Mouse (Mus musculus) forebrain, embryonic 16.5 days (tissue): Measurements from ENCODE around the gene Upf2. TPM values are rescaled to one million over a fixed set of nuclear protein-coding genes. Genes with fewer than 3 reads are reported as not detected.
"Not testable (repeated sequence)": the region's sequence is repeated elsewhere in the genome, so short reads cannot be mapped to it uniquely, and the experiment has no call there.

ENCODE experiments used
- ATAC-seq: fragments of 200-750 bp; cut with Nextera tagmentation; 2 replicates; pipeline ENCODE4 v1.8.0; 2017; ENCODE audit warnings: mild to moderate bottlenecking, moderate library complexity
- H3K27ac ChIP-seq: fragments of 300-500 bp; sonication (generic); 2 replicates; pipeline ENCODE4 v1.5.1; 2014; ENCODE audit warnings: low read length, control low read depth
- H3K27me3 ChIP-seq: fragments of 300-500 bp; sonication (generic); replicated peaks from 2 replicates; pipeline ENCODE4 v1.6.1; 2014; ENCODE audit warnings: low read length; ENCODE audit not compliant: control insufficient read depth, insufficient read depth
- H3K36me3 ChIP-seq: fragments of 300-500 bp; sonication (generic); 2 replicates; pipeline ENCODE4 v1.6.1; 2014; ENCODE audit not compliant: control insufficient read depth, insufficient read depth
- H3K4me1 ChIP-seq: fragments of 300-500 bp; sonication (generic); replicated peaks from 2 replicates; pipeline ENCODE4 v1.6.1; 2014; ENCODE audit warnings: low read length; ENCODE audit not compliant: control insufficient read depth, insufficient read depth
- H3K4me2 ChIP-seq: fragments of 300-500 bp; sonication (generic); 2 replicates; pipeline ENCODE4 v1.6.1; 2014; ENCODE audit warnings: mild to moderate bottlenecking, low read length, control low read depth
- H3K4me3 ChIP-seq: fragments of 300-500 bp; sonication (generic); replicated peaks from 2 replicates; pipeline ENCODE4 v1.5.1; 2014; ENCODE audit warnings: mild to moderate bottlenecking, low read length, control low read depth
- H3K9ac ChIP-seq: fragments of 300-500 bp; sonication (generic); replicated peaks from 2 replicates; pipeline ENCODE4 v1.6.1; 2014; ENCODE audit warnings: low read depth, low read length, control low read depth
- H3K9me3 ChIP-seq: fragments of 300-500 bp; sonication (generic); 2 replicates; pipeline ENCODE4 v1.6.1; 2016; ENCODE audit warnings: low read length; ENCODE audit not compliant: control insufficient read depth
- WGBS: fragments of 180-500 bp; shearing (Covaris S2); extraction: QIAGEN DNeasy Blood & Tissue Kit; methylation state at CpG from one replicate; pipeline ENCODE4 v1.1.7; 2014; 5-methylcytosine and 5-hydroxymethylcytosine counted together
- polyA plus RNA-seq: library from polyadenylated mRNA; unstranded; fragments of >200 nt; fragmentation: Nextera tagmentation; extraction: Ambion mirVana; gene quantifications from 2 replicates; pipeline ENCODE4 v1.2.1, GENCODE M21; 2015

The Upf2 gene
- polyA plus RNA-seq, 1 experiment from 2014 or later, result 9.4 TPM

GRCm38 (mm10) chr2:6089941-6090340, 138.7 kb downstream of the Upf2 start:
- H3K9me3 ChIP-seq, H3K27me3 ChIP-seq, H3K36me3 ChIP-seq, ATAC-seq, H3K4me2 ChIP-seq, H3K9ac ChIP-seq, H3K4me1 ChIP-seq, H3K4me3 ChIP-seq, H3K27ac ChIP-seq: not testable (repeated sequence)
- 92% methylated on average over 16 of the region's 16 CpGs for WGBS

- Histone ChIP-seq H3K4me1 (peaks cover 9% of the 10 kb centered on the region), H3K27ac (no peak overlapping the region), H3K9me3 (no peaks in the 10 kb centered on the region), H3K4me3 (no peak overlapping the region), H3K27me3 (no peaks in the 10 kb centered on the region), H3K4me2 (no peak overlapping the region), H3K9ac (no peak overlapping the region), H3K36me3 (no peaks in the 10 kb centered on the region)
- no peak for ATAC-seq
- 73% methylated on average over 7 of the region's 7 CpGs for WGBS
These were observed 145.9 kb downstream of the Upf2 start for GRCm38 (mm10) chr2:6097113-6097716.

GRCm38 (mm10) chr2:6098924-6099323, 147.7 kb downstream of the Upf2 start:
- peaks cover 9% of the 10 kb centered on the region for H3K4me1 ChIP-seq
- WGBS, result 25% methylated on average over 6 of the region's 6 CpGs
- H3K4me3 ChIP-seq, result no peak overlapping the region
- H3K9me3 ChIP-seq, result no peaks in the 10 kb centered on the region
- no peaks in the 10 kb centered on the region for H3K36me3 ChIP-seq
- H3K9ac ChIP-seq, result no peak overlapping the region
- H3K27me3 ChIP-seq, result no peaks in the 10 kb centered on the region
- no peak for ATAC-seq
- H3K27ac ChIP-seq, result no peak overlapping the region
- H3K4me2 ChIP-seq, result no peak overlapping the region

GRCm38 (mm10) chr2:6099443-6099842, 148.2 kb downstream of the Upf2 start:
- Histone ChIP-seq H3K4me3 (no peak overlapping the region), H3K36me3 (no peaks in the 10 kb centered on the region), H3K4me2 (no peak overlapping the region), H3K27me3 (no peaks in the 10 kb centered on the region), H3K9ac (no peak overlapping the region), H3K4me1 (peaks cover 9% of the 10 kb centered on the region), H3K27ac (no peak overlapping the region), H3K9me3 (no peaks in the 10 kb centered on the region)
- ATAC-seq, result peak; percentile 64
- 77% methylated on average over 9 of the region's 9 CpGs for WGBS

- Histone ChIP-seq H3K4me2 (peak overlapping the region; percentile 88), H3K27ac (no peak overlapping the region), H3K4me3 (peak overlapping the region; percentile 50), H3K4me1 (peaks cover 9% of the 10 kb centered on the region), H3K9me3 (no peaks in the 10 kb centered on the region), H3K27me3 (no peaks in the 10 kb centered on the region), H3K9ac (peak overlapping the region; percentile 56), H3K36me3 (no peaks in the 10 kb centered on the region)
- ATAC-seq, result peak; percentile 77
- 11% methylated on average over 51 of the region's 51 CpGs for WGBS
These were observed 148.9 kb downstream of the Upf2 start for GRCm38 (mm10) chr2:6100027-6100749.

GRCm38 (mm10) chr2:6100755-6101154, 149.5 kb downstream of the Upf2 start:
- peak overlapping the region; percentile 88 for H3K4me2 ChIP-seq
- peak overlapping the region; percentile 50 for H3K4me3 ChIP-seq
- no peak overlapping the region for H3K27ac ChIP-seq
- peak overlapping the region; percentile 56 for H3K9ac ChIP-seq
- peaks cover 9% of the 10 kb centered on the region for H3K4me1 ChIP-seq
- no peak; the same call in 1 of the 2 replicates for ATAC-seq
- H3K9me3 ChIP-seq, result no peaks in the 10 kb centered on the region
- H3K36me3 ChIP-seq, result no peaks in the 10 kb centered on the region
- no peaks in the 10 kb centered on the region for H3K27me3 ChIP-seq
- WGBS, result 51% methylated on average over 19 of the region's 20 CpGs

- no peak overlapping the region for H3K9ac ChIP-seq
- no peak overlapping the region for H3K4me2 ChIP-seq
- H3K36me3 ChIP-seq, result no peaks in the 10 kb centered on the region
- H3K27me3 ChIP-seq, result no peaks in the 10 kb centered on the region
- H3K27ac ChIP-seq, result no peak overlapping the region
- ATAC-seq, result no peak
- H3K9me3 ChIP-seq, result no peaks in the 10 kb centered on the region
- 91% methylated on average over 2 of the region's 2 CpGs for WGBS
- no peak overlapping the region for H3K4me3 ChIP-seq
- H3K4me1 ChIP-seq, result peaks cover 3% of the 10 kb centered on the region; the same call in 1 of the 2 replicates
These were observed 154.2 kb downstream of the Upf2 start for GRCm38 (mm10) chr2:6105437-6105836.

Other genes with a start within 250 kb of the Upf2 start
- gene Camk1d, start 237.0 kb upstream of the Upf2 start, polyA plus RNA-seq, result 8.1 and 10.6 TPM in 2 replicates
- gene Nudt5, start 106.5 kb upstream of the Upf2 start, polyA plus RNA-seq, result 31.3 and 33.8 TPM in 2 replicates
- gene Cdc123, start 106.3 kb upstream of the Upf2 start, polyA plus RNA-seq, result 294 and 308 TPM in 2 replicates
- 1.4 and 1.9 TPM in 2 replicates for gene Gm13199, start 88.5 kb upstream of the Upf2 start, polyA plus RNA-seq
- gene Sec61a2, start 56.0 kb upstream of the Upf2 start, polyA plus RNA-seq, result 94.8 and 112 TPM in 2 replicates
- gene Dhtkd1, start 8.7 kb upstream of the Upf2 start, polyA plus RNA-seq, result 4.8 and 7.6 TPM in 2 replicates
- 3.7 and 4.0 TPM in 2 replicates for gene Proser2, start 178.7 kb downstream of the Upf2 start, polyA plus RNA-seq